Mouse (Mus musculus) C2C12 (cell line): Measurements from ENCODE around the gene Tpgs1.

Experiments used
- CEBPB ChIP-seq: IDR thresholded peaks from one replicate; pipeline ENCODE4 v1.6.1; 2011; ENCODE audit warnings: low read depth, mild to moderate bottlenecking, control low read depth, moderate library complexity
- CTCF ChIP-seq: IDR thresholded peaks from one replicate; pipeline ENCODE4 v1.5.1; 2011; ENCODE audit not compliant: control insufficient read depth, insufficient read depth, insufficient read length
- FOSL1 ChIP-seq: IDR thresholded peaks from one replicate; pipeline ENCODE4 v1.8.0; 2011; ENCODE audit warnings: mild to moderate bottlenecking, low read length; ENCODE audit not compliant: poor library complexity, insufficient read depth, severe bottlenecking
- MAX ChIP-seq: IDR thresholded peaks from one replicate; pipeline ENCODE4 v1.6.1; 2011; ENCODE audit warnings: mild to moderate bottlenecking, control low read depth
- MYOD1 ChIP-seq: IDR thresholded peaks from one replicate; pipeline ENCODE4 v1.6.1; 2011; ENCODE audit warnings: low read depth; ENCODE audit not compliant: control insufficient read depth, insufficient read length
- USF1 ChIP-seq: IDR thresholded peaks from one replicate; pipeline ENCODE4 v1.6.1; 2011; ENCODE audit warnings: low read depth, mild to moderate bottlenecking, control low read depth, moderate library complexity

DNA sequence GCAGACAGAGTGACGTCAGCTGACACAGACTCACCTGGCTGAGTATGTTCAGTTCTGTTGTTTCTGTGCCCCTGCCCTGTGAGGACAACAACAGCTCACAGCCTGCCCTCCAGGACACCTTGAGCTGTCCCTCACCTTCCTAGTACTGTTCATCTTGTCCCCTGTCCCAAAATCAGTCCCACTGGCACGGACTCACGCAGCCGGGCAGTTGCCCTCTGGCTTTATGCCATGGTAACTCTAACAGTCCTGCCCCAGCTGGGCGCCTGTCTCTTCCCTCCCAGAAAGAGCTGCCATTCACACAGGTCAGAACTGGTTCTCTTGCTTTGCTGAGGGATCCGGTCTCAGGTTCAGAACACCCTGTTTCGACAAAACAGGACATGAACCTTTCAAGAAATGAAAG is 16.4 kb upstream of the Tpgs1 start:
- TF ChIP-seq MYOD1 = no peak
- no peak for TF ChIP-seq CTCF
- no peak for TF ChIP-seq CEBPB
- no peak for TF ChIP-seq MAX
- no peak for TF ChIP-seq USF1
- TF ChIP-seq FOSL1 = no peak
